Mouse (Mus musculus) embryonic facial prominence, embryonic 11.5 days (tissue): ENCODE results near the gene Xrcc1. TPM values are rescaled to one million over a fixed set of nuclear protein-coding genes. Genes with fewer than 3 reads are reported as not detected.

ENCODE experiments used
- ATAC-seq: fragments of 200-750 bp; cut with Nextera tagmentation; replicated peaks from 2 replicates; pipeline ENCODE4 v1.8.0; 2017; ENCODE audit warnings: low read depth; ENCODE audit not compliant: insufficient number of reproducible peaks, low FRiP score, low TSS enrichment
- DNase-seq: peaks from one replicate; pipeline ENCODE4 v3.0.0-alpha.2; 2015; ENCODE audit warnings: low spot score
- H3K27ac ChIP-seq: fragments of 300-500 bp; sonication (generic); replicated peaks from 2 replicates; pipeline ENCODE4 v1.5.1; 2014; ENCODE audit warnings: mild to moderate bottlenecking, low read depth, low read length, control low read depth
- H3K27me3 ChIP-seq: fragments of 300-500 bp; sonication (generic); 2 replicates; pipeline ENCODE4 v1.6.1; 2014; ENCODE audit warnings: mild to moderate bottlenecking, low read length, moderate library complexity, mixed read lengths; ENCODE audit not compliant: control insufficient read depth, insufficient read depth
- H3K36me3 ChIP-seq: fragments of 300-500 bp; sonication (generic); replicated peaks from 2 replicates; pipeline ENCODE4 v1.6.1; 2014; ENCODE audit warnings: low read depth, mild to moderate bottlenecking, low read length, moderate library complexity, mixed read lengths; ENCODE audit not compliant: control insufficient read depth, insufficient read depth
- H3K4me1 ChIP-seq: fragments of 300-500 bp; sonication (generic); 2 replicates; pipeline ENCODE4 v1.6.1; 2014; ENCODE audit warnings: low read length, mixed read lengths; ENCODE audit not compliant: control insufficient read depth, insufficient read depth
- H3K4me2 ChIP-seq: fragments of 300-500 bp; sonication (generic); 2 replicates; pipeline ENCODE4 v1.6.1; 2014; ENCODE audit warnings: low read depth, mild to moderate bottlenecking, control low read depth, low read length, moderate library complexity
- H3K4me3 ChIP-seq: fragments of 300-500 bp; sonication (generic); 2 replicates; pipeline ENCODE4 v1.5.1; 2014; ENCODE audit warnings: low read depth, low read length, control low read depth
- H3K9ac ChIP-seq: fragments of 300-500 bp; sonication (generic); replicated peaks from 2 replicates; pipeline ENCODE4 v1.6.1; 2014; ENCODE audit warnings: mild to moderate bottlenecking, control low read depth, low read length
- H3K9me3 ChIP-seq: fragments of 300-500 bp; sonication (generic); replicated peaks from 2 replicates; pipeline ENCODE4 v1.6.1; 2016; ENCODE audit warnings: mild to moderate bottlenecking, low read length, inconsistent platforms, mixed read lengths; ENCODE audit not compliant: control insufficient read depth
- WGBS: fragments of 180-500 bp; shearing (Covaris S2); extraction: QIAGEN DNeasy Blood & Tissue Kit; methylation state at CpG from one replicate; pipeline ENCODE4 v1.1.7; 2014; 5-methylcytosine and 5-hydroxymethylcytosine counted together
- polyA plus RNA-seq: library from polyadenylated mRNA; unstranded; fragments of >200 nt; fragmentation: Nextera tagmentation; extraction: Ambion mirVana; gene quantifications from 2 replicates; pipeline ENCODE4 v1.2.1, GENCODE M21; 2014

The Xrcc1 gene
- polyA plus RNA-seq, 1 experiment from 2014 or later, result 99.0 TPM

- H3K27me3 ChIP-seq, result peaks cover 6% of the 10 kb centered on the region
- H3K4me3 ChIP-seq, result peak within 1 kb of the TSS; percentile 47
- DNase-seq (peak; percentile 100), ATAC-seq (peak; percentile 90)
- under 1% methylated on average over 44 of the region's 44 CpGs for WGBS
- no peak within 1 kb of the TSS; the same call in 1 of the 2 replicates for H3K27ac ChIP-seq
- H3K36me3 ChIP-seq, result peaks cover 3% of the 10 kb centered on the region
- peak within 1 kb of the TSS; percentile 77 for H3K9ac ChIP-seq
- peaks cover 3% of the 10 kb centered on the region; the same call in 1 of the 2 replicates for H3K4me1 ChIP-seq
- no peaks in the 10 kb centered on the region for H3K9me3 ChIP-seq
- H3K4me2 ChIP-seq, result peak within 1 kb of the TSS; percentile 84
These were observed 15.8 kb upstream of the Xrcc1 start, which contains the start of gene Irgq for GRCm38 (mm10) chr7:24530062-24530931. Gene Irgq, plus strand, starts transcription at chr7:24530689.

GRCm38 (mm10) chr7:24531211-24531971 lies 14.7 kb upstream of the Xrcc1 start:
- Histone ChIP-seq H3K27ac (no peak overlapping the region), H3K27me3 (peaks cover 6% of the 10 kb centered on the region), H3K4me1 (peaks cover 3% of the 10 kb centered on the region; the same call in 1 of the 2 replicates), H3K36me3 (peaks cover 3% of the 10 kb centered on the region), H3K9ac (peak overlapping the region; percentile 77), H3K9me3 (no peaks in the 10 kb centered on the region), H3K4me3 (peak overlapping the region; percentile 47), H3K4me2 (peak overlapping the region; percentile 84)
- DNase-seq (peak; percentile 84), ATAC-seq (peak; percentile 50)
- WGBS, result under 1% methylated on average over 43 of the region's 43 CpGs

GRCm38 (mm10) chr7:24533031-24533571 lies 13.0 kb upstream of the Xrcc1 start:
- Histone ChIP-seq H3K9me3 (no peaks in the 10 kb centered on the region), H3K27ac (no peak overlapping the region), H3K4me1 (peaks cover 3% of the 10 kb centered on the region; the same call in 1 of the 2 replicates), H3K4me2 (peak overlapping the region; percentile 23; the same call in 1 of the 2 replicates), H3K36me3 (peaks cover 3% of the 10 kb centered on the region), H3K9ac (no peak overlapping the region), H3K4me3 (no peak overlapping the region), H3K27me3 (peaks cover 6% of the 10 kb centered on the region)
- DNase-seq (no peak), ATAC-seq (no peak)
- 57% methylated on average over 28 of the region's 28 CpGs for WGBS

- Histone ChIP-seq H3K27me3 (peaks cover 6% of the 10 kb centered on the region), H3K27ac (no peak overlapping the region), H3K4me3 (no peak overlapping the region), H3K4me1 (peaks cover 3% of the 10 kb centered on the region; the same call in 1 of the 2 replicates), H3K9me3 (no peaks in the 10 kb centered on the region), H3K4me2 (peak overlapping the region; percentile 16; the same call in 1 of the 2 replicates), H3K9ac (no peak overlapping the region), H3K36me3 (peaks cover 3% of the 10 kb centered on the region)
- ATAC-seq (no peak), DNase-seq (no peak)
- WGBS, result 19% methylated on average over 42 of the region's 42 CpGs
These were observed 12.3 kb upstream of the Xrcc1 start for GRCm38 (mm10) chr7:24533806-24534205.

- peaks cover 3% of the 10 kb centered on the region for H3K36me3 ChIP-seq
- no peaks in the 10 kb centered on the region for H3K9me3 ChIP-seq
- no peak for DNase-seq
- H3K4me2 ChIP-seq, result peak overlapping the region; percentile 16; the same call in 1 of the 2 replicates
- no peak for ATAC-seq
- peaks cover 6% of the 10 kb centered on the region for H3K27me3 ChIP-seq
- H3K4me3 ChIP-seq, result no peak overlapping the region
- no peak overlapping the region for H3K27ac ChIP-seq
- 23% methylated on average over 19 of the region's 19 CpGs for WGBS
- H3K9ac ChIP-seq, result no peak overlapping the region
- H3K4me1 ChIP-seq, result peaks cover 3% of the 10 kb centered on the region; the same call in 1 of the 2 replicates
These were observed 11.8 kb upstream of the Xrcc1 start for GRCm38 (mm10) chr7:24534301-24534700.

- Histone ChIP-seq H3K27ac (no peak overlapping the region), H3K4me3 (no peak overlapping the region), H3K4me2 (no peak overlapping the region), H3K27me3 (peaks cover 6% of the 10 kb centered on the region), H3K9me3 (no peaks in the 10 kb centered on the region), H3K9ac (no peak overlapping the region), H3K36me3 (peaks cover 3% of the 10 kb centered on the region), H3K4me1 (peaks cover 3% of the 10 kb centered on the region; the same call in 1 of the 2 replicates)
- 84% methylated on average over 4 of the region's 4 CpGs for WGBS
- ATAC-seq, result no peak
- no peak for DNase-seq
These were observed 9.0 kb upstream of the Xrcc1 start for GRCm38 (mm10) chr7:24537081-24537480.

GRCm38 (mm10) chr7:24537591-24537990 lies 8.5 kb upstream of the Xrcc1 start:
- Histone ChIP-seq H3K9me3 (no peaks in the 10 kb centered on the region), H3K27ac (no peak overlapping the region), H3K27me3 (peaks cover 6% of the 10 kb centered on the region), H3K4me2 (no peak overlapping the region), H3K9ac (no peak overlapping the region), H3K36me3 (peaks cover 3% of the 10 kb centered on the region), H3K4me1 (peaks cover 3% of the 10 kb centered on the region; the same call in 1 of the 2 replicates), H3K4me3 (no peak overlapping the region)
- ATAC-seq, result no peak
- DNase-seq, result no peak
- 80% methylated on average over 5 of the region's 5 CpGs for WGBS
